Mouse (Mus musculus) brain, embryonic 14.5 days (tissue): ENCODE measurements around the gene A730061H03Rik.

Experiments
- CTCF ChIP-seq: fragments of 200-500 bp; IDR thresholded peaks from 2 replicates; pipeline ENCODE4 v1.5.1; 2012; ENCODE audit warnings: inconsistent platforms, mild to moderate bottlenecking, moderate library complexity, borderline replicate concordance; ENCODE audit not compliant: insufficient read depth, insufficient read length; ENCODE audit errors: extremely low read depth
- POLR2A ChIP-seq: fragments of 200-500 bp; IDR thresholded peaks from 2 replicates; pipeline ENCODE4 v1.6.1; 2012; ENCODE audit warnings: mild to moderate bottlenecking, inconsistent platforms, borderline replicate concordance; ENCODE audit not compliant: poor library complexity, insufficient read depth, insufficient read length, severe bottlenecking; ENCODE audit errors: extremely low read depth

- TF ChIP-seq POLR2A (no peak), CTCF (no peak)
Observed at GRCm38 (mm10) chr14:55584303-55584701, 24.1 kb upstream of the A730061H03Rik start.
